Mouse (Mus musculus) brain, embryonic 14.5 days (tissue): ENCODE measurements around the gene Gna11.

Experiments
- CTCF ChIP-seq: fragments of 200-500 bp; IDR thresholded peaks from 2 replicates; pipeline ENCODE4 v1.5.1; 2012; ENCODE audit warnings: inconsistent platforms, mild to moderate bottlenecking, moderate library complexity, borderline replicate concordance; ENCODE audit not compliant: insufficient read depth, insufficient read length; ENCODE audit errors: extremely low read depth
- POLR2A ChIP-seq: fragments of 200-500 bp; IDR thresholded peaks from 2 replicates; pipeline ENCODE4 v1.6.1; 2012; ENCODE audit warnings: mild to moderate bottlenecking, inconsistent platforms, borderline replicate concordance; ENCODE audit not compliant: poor library complexity, insufficient read depth, insufficient read length, severe bottlenecking; ENCODE audit errors: extremely low read depth

DNA sequence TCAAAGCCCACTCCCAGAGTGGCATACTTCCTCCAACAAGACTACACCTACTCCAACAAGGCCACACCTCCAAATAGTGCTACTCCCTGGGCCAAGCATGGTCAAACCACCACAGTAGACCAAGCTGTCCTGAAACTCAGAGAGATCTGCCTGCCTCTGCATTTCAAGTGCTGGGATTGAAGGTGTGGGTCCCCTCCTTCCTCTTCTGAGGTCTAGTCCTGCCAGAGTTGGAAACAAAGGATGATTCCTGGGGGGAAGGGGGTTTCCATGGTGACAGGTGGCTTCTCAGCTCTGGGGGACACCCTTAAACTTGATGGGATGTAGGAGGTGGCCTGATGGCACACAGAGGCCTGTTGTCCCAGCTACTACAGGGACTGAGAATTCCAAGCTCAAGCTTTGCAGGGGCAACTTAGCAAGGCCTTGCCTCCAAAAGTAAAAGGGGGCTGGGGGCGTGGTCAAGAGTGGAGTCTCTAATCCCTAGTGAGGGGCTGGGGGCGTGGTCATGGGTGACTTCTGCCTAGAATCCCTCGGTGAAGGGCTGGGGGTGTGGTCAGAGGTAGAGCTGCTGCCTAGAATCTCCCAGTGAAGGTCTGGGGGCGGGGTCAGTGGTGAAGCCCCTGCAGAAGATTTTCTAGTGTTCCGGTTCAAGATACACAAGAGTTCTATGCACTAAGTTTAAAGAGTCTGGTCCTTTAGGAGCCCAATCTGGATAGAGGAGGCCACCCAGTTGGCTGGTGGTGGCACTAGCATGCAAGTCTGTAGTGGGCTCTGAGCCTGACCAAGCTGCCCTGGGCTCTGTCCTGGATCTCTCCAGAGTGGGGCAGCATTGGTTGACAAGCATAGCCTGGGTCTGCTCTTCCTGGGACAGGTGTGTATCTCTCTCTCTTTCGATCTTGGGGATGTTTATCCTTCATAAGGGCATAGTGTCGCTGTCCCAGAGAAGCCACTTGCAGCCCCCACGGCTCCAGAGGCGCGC, 29.4 kb upstream of the Gna11 start, which contains the start of gene Tle2:
- TF ChIP-seq POLR2A (no peak), CTCF (no peak)
